Mouse (Mus musculus) myocyte (in vitro differentiated cells): ENCODE data around the gene Adamtsl5.

Experiments used
- CEBPB ChIP-seq: IDR thresholded peaks from 2 replicates; pipeline ENCODE4 v1.6.1; 2011; ENCODE audit warnings: mild to moderate bottlenecking, moderate library complexity; ENCODE audit not compliant: poor library complexity, insufficient read depth, severe bottlenecking
- MYOD1 ChIP-seq, 3 experiments: IDR thresholded peaks; one replicate each; pipeline ENCODE4 v1.6.1; 2011; ENCODE audit warnings: control low read depth in 2 of 3, low read depth in 2 of 3, mild to moderate bottlenecking in 2 of 3, moderate library complexity in 1 of 3; ENCODE audit not compliant: insufficient read length in 2 of 3, control insufficient read depth in 1 of 3
- POLR2A ChIP-seq: IDR thresholded peaks from one replicate; pipeline ENCODE4 v1.6.1; 2011; ENCODE audit warnings: low read depth, mild to moderate bottlenecking, control low read depth, moderate library complexity; ENCODE audit not compliant: insufficient read length
- POLR2AphosphoS2 ChIP-seq: IDR thresholded peaks from one replicate; pipeline ENCODE4 v1.6.1; 2011; ENCODE audit warnings: low read depth, control low read depth; ENCODE audit not compliant: insufficient read length
- REST ChIP-seq: IDR thresholded peaks from one replicate; pipeline ENCODE4 v1.6.1; 2011; ENCODE audit warnings: mild to moderate bottlenecking, control low read depth, moderate library complexity; ENCODE audit not compliant: insufficient read depth, insufficient read length
- SRF ChIP-seq: IDR thresholded peaks from one replicate; pipeline ENCODE4 v1.6.1; 2011; ENCODE audit warnings: low read depth; ENCODE audit not compliant: control insufficient read depth, insufficient read length
- TCF12 ChIP-seq: IDR thresholded peaks from one replicate; pipeline ENCODE4 v1.6.1; 2011; ENCODE audit warnings: mild to moderate bottlenecking, control low read depth; ENCODE audit not compliant: poor library complexity, insufficient read depth, severe bottlenecking
- TCF3 ChIP-seq: IDR thresholded peaks from one replicate; pipeline ENCODE4 v1.6.1; 2011; ENCODE audit warnings: low read depth, control low read depth; ENCODE audit not compliant: insufficient read length
- USF1 ChIP-seq: IDR thresholded peaks from one replicate; pipeline ENCODE4 v1.6.1; 2011; ENCODE audit warnings: low read depth, mild to moderate bottlenecking, control low read depth, moderate library complexity

GRCm38 (mm10) chr10:80311560-80311959, 36.7 kb downstream of the Adamtsl5 start:
- TF ChIP-seq CEBPB (no peak), MYOD1 (IDR thresholded peaks at IDR 0.05; ENCODE audit: control insufficient read depth in 1 of 3, insufficient read length in 2 of 3, low read depth in 2 of 3) (no peak), POLR2AphosphoS2 (no peak), POLR2A (no peak), USF1 (no peak), SRF (no peak), REST (no peak), TCF3 (no peak), TCF12 (no peak)
